Mouse (Mus musculus): ENCODE measurements around the gene Fzd4. TPM values are rescaled to one million over a fixed set of nuclear protein-coding genes. Genes with fewer than 3 reads are reported as not detected.
A peak's percentile ranks its signal among the peaks of the same experiment; 100 is the strongest.

The Fzd4 gene
- polyA plus RNA-seq, 1 experiment from 2014 or later, result 3.2 TPM

GRCm38 (mm10) chr7:89390660-89391059 is 13.5 kb upstream of the Fzd4 start:
- Histone ChIP-seq H3K27ac (replicated peaks) (no peak overlapping the region), H3K4me3 (no peak overlapping the region), H3K36me3 (no peaks in the 10 kb centered on the region), H3K27me3 (ENCODE audit: low read depth, poor library complexity, severe bottlenecking) (no peaks in the 10 kb centered on the region), H3K9me3 (replicated peaks) (no peaks in the 10 kb centered on the region), H3K4me1 (no peaks in the 10 kb centered on the region)
- 86% methylated on average over 2 of the region's 2 CpGs for WGBS
- DNase-seq (ENCODE audit: low spot score), result no peak

- H3K27me3 ChIP-seq (ENCODE audit: low read depth, poor library complexity, severe bottlenecking), result no peaks in the 10 kb centered on the region
- no peaks in the 10 kb centered on the region for H3K36me3 ChIP-seq
- H3K4me1 ChIP-seq, result no peaks in the 10 kb centered on the region
- 85% methylated on average over 3 of the region's 3 CpGs for WGBS
- no peak overlapping the region for H3K4me3 ChIP-seq
- H3K9me3 ChIP-seq (replicated peaks), result no peaks in the 10 kb centered on the region
- DNase-seq (ENCODE audit: low spot score), result no peak
- no peak overlapping the region for H3K27ac ChIP-seq (replicated peaks)
Observed at GRCm38 (mm10) chr7:89391281-89391680, 12.9 kb upstream of the Fzd4 start.

DNA sequence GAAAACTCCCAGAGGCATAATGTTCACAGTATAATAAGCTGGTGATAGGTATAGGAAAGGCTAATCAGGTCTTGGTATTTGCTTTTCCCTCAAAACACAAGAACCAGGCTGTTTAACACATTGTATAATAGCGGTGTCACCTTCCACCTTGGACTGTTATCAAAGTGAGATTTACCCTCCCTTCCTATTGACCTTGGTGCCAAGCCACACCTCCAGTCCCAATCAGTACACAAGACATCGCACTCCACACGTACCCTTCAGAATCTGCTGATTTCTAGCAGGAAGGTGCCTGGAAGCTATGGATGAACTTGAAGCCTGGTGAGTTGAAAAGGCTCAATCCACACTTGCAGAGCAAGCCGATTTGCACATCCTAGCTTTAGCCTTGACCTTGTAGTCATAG is 12.3 kb upstream of the Fzd4 start:
- Histone ChIP-seq H3K4me1 (no peaks in the 10 kb centered on the region), H3K36me3 (no peaks in the 10 kb centered on the region), H3K27me3 (ENCODE audit: low read depth, poor library complexity, severe bottlenecking) (no peaks in the 10 kb centered on the region), H3K4me3 (no peak overlapping the region), H3K9me3 (replicated peaks) (no peaks in the 10 kb centered on the region), H3K27ac (replicated peaks) (no peak overlapping the region)
- no peak for DNase-seq (ENCODE audit: low spot score)
- WGBS, result 94% methylated on average over 4 of the region's 4 CpGs

DNA sequence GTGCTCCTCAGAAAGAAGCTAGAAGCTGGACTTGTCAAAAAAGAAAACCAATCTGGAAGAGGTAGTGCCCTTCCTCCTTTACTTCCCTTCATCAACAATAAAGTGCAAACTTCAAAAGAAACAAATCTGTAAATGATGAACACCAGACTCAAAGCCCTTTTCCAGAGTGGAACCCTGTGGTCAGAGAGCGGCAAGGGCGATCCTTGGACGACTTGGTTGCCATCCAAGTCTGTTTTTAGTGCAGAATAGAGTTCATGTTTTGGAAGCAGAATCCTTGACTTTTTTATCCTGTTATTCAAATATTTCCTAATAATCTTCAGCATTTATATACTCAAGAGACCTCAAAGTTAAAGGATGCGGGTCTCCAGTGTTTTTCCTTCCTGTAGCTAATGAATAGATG is 11.8 kb upstream of the Fzd4 start:
- H3K27ac ChIP-seq (replicated peaks), result no peak overlapping the region
- H3K27me3 ChIP-seq (ENCODE audit: low read depth, poor library complexity, severe bottlenecking), result no peaks in the 10 kb centered on the region
- H3K4me1 ChIP-seq, result no peaks in the 10 kb centered on the region
- no peaks in the 10 kb centered on the region for H3K9me3 ChIP-seq (replicated peaks)
- H3K4me3 ChIP-seq, result no peak overlapping the region
- no peak for DNase-seq (ENCODE audit: low spot score)
- 77% methylated on average over 4 of the region's 4 CpGs for WGBS
- H3K36me3 ChIP-seq, result no peaks in the 10 kb centered on the region

DNA sequence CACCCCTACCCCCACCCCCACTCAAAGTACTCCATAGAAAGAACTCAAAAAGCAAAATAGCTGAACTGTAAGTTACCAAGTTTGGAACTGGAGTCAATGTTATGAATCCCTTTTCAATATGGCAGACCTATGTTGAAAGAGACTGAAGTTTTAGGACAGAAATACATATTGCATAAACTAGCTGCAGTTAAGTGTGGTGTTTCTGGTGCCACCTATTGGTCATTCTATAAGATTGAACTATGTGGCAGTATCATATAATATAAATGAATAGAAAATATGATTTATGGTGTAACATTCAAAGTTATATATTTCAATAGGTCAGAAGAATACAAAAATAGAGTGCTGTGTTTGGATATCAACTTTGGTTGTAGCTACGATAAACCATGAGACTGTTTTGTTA is 11.3 kb upstream of the Fzd4 start:
- H3K36me3 ChIP-seq, result no peaks in the 10 kb centered on the region
- H3K4me3 ChIP-seq, result no peak overlapping the region
- H3K4me1 ChIP-seq, result no peaks in the 10 kb centered on the region
- H3K27me3 ChIP-seq (ENCODE audit: low read depth, poor library complexity, severe bottlenecking), result no peaks in the 10 kb centered on the region
- no peak for DNase-seq (ENCODE audit: low spot score)
- H3K27ac ChIP-seq (replicated peaks), result no peak overlapping the region
- H3K9me3 ChIP-seq (replicated peaks), result no peaks in the 10 kb centered on the region
- WGBS, result 98% methylated on average over 1 of the region's 1 CpGs

GRCm38 (mm10) chr7:89395399-89395798 is 8.8 kb upstream of the Fzd4 start:
- DNase-seq (ENCODE audit: low spot score), result no peak
- 86% methylated on average over 1 of the region's 1 CpGs for WGBS

GRCm38 (mm10) chr7:89396386-89396785 is 7.8 kb upstream of the Fzd4 start:
- DNase-seq (ENCODE audit: low spot score), result no peak
- 67% methylated on average over 8 of the region's 8 CpGs for WGBS

More at GRCm38 (mm10) chr7:89395399-89395798, 8.8 kb upstream of the Fzd4 start:
- Histone ChIP-seq H3K4me3 (no peak overlapping the region), H3K36me3 (no peaks in the 10 kb centered on the region), H3K27ac (replicated peaks) (no peak overlapping the region), H3K27me3 (ENCODE audit: low read depth, poor library complexity, severe bottlenecking) (peaks cover 1% of the 10 kb centered on the region; the same call in 1 of the 2 replicates), H3K9me3 (replicated peaks) (no peaks in the 10 kb centered on the region), H3K4me1 (peaks cover under 1% of the 10 kb centered on the region; the same call in 1 of the 2 replicates)

GRCm38 (mm10) chr7:89397837-89398534 is 6.2 kb upstream of the Fzd4 start:
- Histone ChIP-seq H3K9me3 (replicated peaks) (no peaks in the 10 kb centered on the region), H3K36me3 (no peaks in the 10 kb centered on the region), H3K4me3 (no peak overlapping the region), H3K27ac (replicated peaks) (no peak overlapping the region), H3K4me1 (peaks cover 22% of the 10 kb centered on the region), H3K27me3 (ENCODE audit: low read depth, poor library complexity, severe bottlenecking) (peaks cover 27% of the 10 kb centered on the region)
- DNase-seq (ENCODE audit: low spot score), result no peak
- WGBS, result 74% methylated on average over 3 of the region's 3 CpGs

More at GRCm38 (mm10) chr7:89396386-89396785, 7.8 kb upstream of the Fzd4 start:
- H3K36me3 ChIP-seq, result no peaks in the 10 kb centered on the region
- no peak overlapping the region for H3K4me3 ChIP-seq
- H3K27ac ChIP-seq (replicated peaks), result no peak overlapping the region
- no peaks in the 10 kb centered on the region for H3K9me3 ChIP-seq (replicated peaks)
- H3K27me3 ChIP-seq (ENCODE audit: low read depth, poor library complexity, severe bottlenecking), result peaks cover 11% of the 10 kb centered on the region
- H3K4me1 ChIP-seq, result peaks cover 10% of the 10 kb centered on the region

GRCm38 (mm10) chr7:89400721-89401120 is 3.4 kb upstream of the Fzd4 start:
- DNase-seq (ENCODE audit: low spot score), result no peak
- Histone ChIP-seq H3K4me3 (no peak overlapping the region), H3K9me3 (replicated peaks) (no peaks in the 10 kb centered on the region), H3K4me1 (peaks cover 37% of the 10 kb centered on the region), H3K27ac (replicated peaks) (no peak overlapping the region), H3K27me3 (ENCODE audit: low read depth, poor library complexity, severe bottlenecking) (peaks cover 40% of the 10 kb centered on the region), H3K36me3 (no peaks in the 10 kb centered on the region)
- 68% methylated on average over 2 of the region's 2 CpGs for WGBS

DNA sequence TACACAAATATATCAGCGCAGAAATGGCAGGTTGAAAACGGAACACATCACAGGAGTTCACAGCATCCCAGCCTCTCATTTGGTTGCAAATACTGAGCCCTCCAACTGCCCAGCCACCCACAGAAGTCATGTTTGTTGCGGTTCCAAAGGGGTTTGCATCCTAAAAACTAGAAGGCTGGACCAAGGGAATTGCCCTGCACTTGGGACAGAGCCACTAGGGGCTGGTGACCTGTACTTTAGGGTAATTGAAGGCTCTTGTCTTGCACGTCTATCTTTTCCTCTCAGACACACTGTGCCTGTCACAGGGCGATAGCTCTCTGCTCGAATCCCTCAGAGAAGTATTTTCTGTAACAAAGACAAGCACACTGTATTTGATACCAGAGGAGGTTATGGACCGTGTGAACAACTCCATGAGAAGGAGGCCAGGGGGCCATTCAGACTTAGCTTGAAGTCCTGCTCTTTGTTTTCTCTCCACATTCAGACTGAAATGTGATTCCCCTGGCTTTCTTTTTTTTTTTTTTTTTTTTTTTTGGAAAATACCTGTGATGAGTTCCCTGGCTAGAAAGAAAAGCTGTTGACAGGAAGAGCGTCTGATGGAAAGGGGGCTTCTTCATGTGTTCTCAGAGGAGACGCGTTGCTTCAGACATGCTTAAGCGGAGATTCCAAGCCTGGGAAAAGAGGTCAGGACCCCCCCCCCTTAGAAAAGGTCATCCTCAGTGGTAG is 2.9 kb upstream of the Fzd4 start:
- no peaks in the 10 kb centered on the region for H3K36me3 ChIP-seq
- no peak for DNase-seq (ENCODE audit: low spot score)

GRCm38 (mm10) chr7:89401936-89402335 is 2.2 kb upstream of the Fzd4 start:
- Histone ChIP-seq H3K4me1 (peaks cover 37% of the 10 kb centered on the region), H3K4me3 (no peak overlapping the region), H3K36me3 (0 out of 2 replicates have a peak, but pooled peaks cover 1% of the 10 kb centered on the region), H3K27ac (replicated peaks) (no peak overlapping the region), H3K27me3 (ENCODE audit: low read depth, poor library complexity, severe bottlenecking) (peaks cover 52% of the 10 kb centered on the region), H3K9me3 (replicated peaks) (no peaks in the 10 kb centered on the region)
- no peak for DNase-seq (ENCODE audit: low spot score)
- WGBS, result 81% methylated on average over 3 of the region's 3 CpGs

More for the DNA sequence above, 2.9 kb upstream of the Fzd4 start:
- H3K9me3 ChIP-seq (replicated peaks), result no peaks in the 10 kb centered on the region
- no peak overlapping the region for H3K27ac ChIP-seq (replicated peaks)
- no peak overlapping the region for H3K4me3 ChIP-seq
- H3K27me3 ChIP-seq (ENCODE audit: low read depth, poor library complexity, severe bottlenecking), result peaks cover 46% of the 10 kb centered on the region
- 46% methylated on average over 11 of the region's 11 CpGs for WGBS
- H3K4me1 ChIP-seq, result peaks cover 37% of the 10 kb centered on the region

DNA sequence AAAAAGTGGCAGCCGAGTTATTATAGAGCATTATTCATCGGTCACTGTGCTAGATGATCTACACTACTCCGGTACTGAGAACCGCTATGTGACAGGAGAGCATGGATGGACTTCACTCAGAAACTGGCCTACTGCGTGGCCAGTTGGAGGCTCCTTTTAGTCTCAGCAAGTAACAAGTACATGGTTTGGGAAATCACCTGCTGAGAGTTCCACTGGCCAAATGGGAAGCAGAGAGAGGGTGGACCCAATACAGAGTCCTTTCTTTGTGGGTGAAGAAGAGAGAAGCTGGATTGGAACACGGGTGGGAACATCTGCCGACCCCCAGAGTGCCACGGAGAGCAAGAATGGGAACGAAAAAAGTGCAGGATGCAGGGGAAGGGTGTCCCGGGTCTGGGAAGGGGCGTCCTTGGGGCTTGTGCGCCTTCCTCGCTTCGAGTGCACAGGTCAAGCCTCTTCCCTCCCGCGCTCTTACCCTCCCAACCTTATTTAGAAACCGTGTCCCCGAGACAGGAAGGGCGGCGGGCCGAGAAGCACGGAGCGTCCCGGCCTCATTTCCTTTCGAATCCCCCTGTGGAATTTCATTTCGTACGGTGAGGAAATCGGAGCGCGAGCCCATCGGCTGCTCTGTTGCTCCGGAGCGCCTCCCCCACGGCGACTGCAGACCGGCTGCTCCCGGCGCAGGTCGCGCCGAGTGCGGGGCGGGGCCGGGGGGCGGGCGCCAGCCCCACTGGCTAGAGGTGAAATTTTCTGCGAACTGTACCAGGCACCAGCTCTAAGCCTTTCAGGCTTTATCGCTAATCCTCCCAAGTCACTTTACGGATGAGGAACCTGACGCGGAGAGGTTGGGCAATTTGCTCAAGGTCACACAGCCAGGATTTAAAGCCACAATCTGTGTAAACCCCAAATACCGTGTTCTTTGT is 842 bp upstream of the Fzd4 start:
- peak; percentile 75 for DNase-seq (ENCODE audit: low spot score)
- no peaks in the 10 kb centered on the region for H3K9me3 ChIP-seq (replicated peaks)
- H3K4me1 ChIP-seq, result peaks cover 37% of the 10 kb centered on the region
- H3K36me3 ChIP-seq, result peaks cover 15% of the 10 kb centered on the region
- 5% methylated on average over 52 of the region's 52 CpGs for WGBS
- H3K27me3 ChIP-seq (ENCODE audit: low read depth, poor library complexity, severe bottlenecking), result peaks cover 61% of the 10 kb centered on the region
- H3K4me3 ChIP-seq, result peak overlapping the region; percentile 80
- peak overlapping the region; percentile 90 for H3K27ac ChIP-seq (replicated peaks)

Data from midbrain, embryonic 10.5 days (tissue).